Mouse (Mus musculus): ENCODE data around the gene Ei24.

GRCm38 (mm10) chr9:36808126-36808785 lies 11.1 kb upstream of the Ei24 start:
- TF ChIP-seq POLR2A (IDR thresholded peaks at IDR 0.05; ENCODE audit: borderline replicate concordance, extremely low read depth, low read depth, low read length) (no peak), CTCF (IDR thresholded peaks at IDR 0.05; ENCODE audit: insufficient read depth, low read length) (no peak)

Data from lung, adult 2 months (tissue).